Mouse (Mus musculus): Measurements from ENCODE around the gene Ybx2.
A peak's percentile ranks its signal among the peaks of the same experiment; 100 is the strongest.

The Ybx2 gene

DNA sequence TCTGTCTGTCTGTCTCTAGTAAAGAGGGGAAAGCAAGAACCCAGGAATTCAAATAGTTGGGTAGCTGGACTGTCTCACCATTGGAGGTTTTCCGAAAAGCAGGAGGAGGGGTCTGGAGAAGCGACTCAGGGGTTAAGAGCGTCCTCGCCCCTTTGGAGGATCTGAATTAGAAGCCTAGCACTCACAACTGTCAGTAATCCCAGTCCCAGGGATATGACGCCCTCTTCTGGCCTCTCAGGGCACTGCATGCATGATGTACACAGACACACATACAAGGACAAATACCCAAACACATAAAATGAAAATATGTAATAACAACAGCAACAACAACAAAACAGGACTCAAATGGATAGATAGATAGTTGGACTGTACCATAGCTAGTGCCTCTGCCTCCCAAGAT, 25.0 kb downstream of the Ybx2 start:
- DNase-seq (ENCODE audit: extremely low read depth, low read depth) = no peak

DNA sequence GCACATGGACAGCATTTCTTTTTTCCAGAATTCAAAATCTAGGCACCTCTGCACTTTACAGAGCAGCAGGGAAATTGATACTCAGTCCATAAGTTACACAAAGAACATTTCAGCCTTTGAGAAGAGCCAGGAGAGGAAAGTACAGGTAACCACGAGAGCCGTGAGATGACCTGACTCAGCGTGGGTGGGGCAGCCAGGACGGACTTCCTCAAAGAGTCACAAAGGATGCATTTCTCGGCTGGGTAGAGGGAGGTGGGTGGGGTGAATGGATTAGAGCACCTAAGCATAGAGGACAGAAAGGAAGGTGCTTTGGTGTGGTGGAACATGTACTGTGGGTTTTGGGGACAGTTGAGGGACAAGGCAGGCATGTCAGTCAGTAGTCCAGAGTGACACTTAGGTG, 26.2 kb downstream of the Ybx2 start:
- no peak for DNase-seq (ENCODE audit: extremely low read depth, low read depth)

- no peak for DNase-seq (ENCODE audit: extremely low read depth, low read depth)
Observed at GRCm38 (mm10) chr11:69964650-69965270, 29.2 kb downstream of the Ybx2 start, which contains the start of gene Cldn7. TSS of gene Cldn7 (plus strand) at chr11:69964779.

- DNase-seq (ENCODE audit: extremely low read depth, low read depth) = no peak
Observed at GRCm38 (mm10) chr11:69965271-69966005, 29.8 kb downstream of the Ybx2 start.

GRCm38 (mm10) chr11:69966006-69966859, 30.6 kb downstream of the Ybx2 start:
- no peak for DNase-seq (ENCODE audit: extremely low read depth, low read depth)

DNA sequence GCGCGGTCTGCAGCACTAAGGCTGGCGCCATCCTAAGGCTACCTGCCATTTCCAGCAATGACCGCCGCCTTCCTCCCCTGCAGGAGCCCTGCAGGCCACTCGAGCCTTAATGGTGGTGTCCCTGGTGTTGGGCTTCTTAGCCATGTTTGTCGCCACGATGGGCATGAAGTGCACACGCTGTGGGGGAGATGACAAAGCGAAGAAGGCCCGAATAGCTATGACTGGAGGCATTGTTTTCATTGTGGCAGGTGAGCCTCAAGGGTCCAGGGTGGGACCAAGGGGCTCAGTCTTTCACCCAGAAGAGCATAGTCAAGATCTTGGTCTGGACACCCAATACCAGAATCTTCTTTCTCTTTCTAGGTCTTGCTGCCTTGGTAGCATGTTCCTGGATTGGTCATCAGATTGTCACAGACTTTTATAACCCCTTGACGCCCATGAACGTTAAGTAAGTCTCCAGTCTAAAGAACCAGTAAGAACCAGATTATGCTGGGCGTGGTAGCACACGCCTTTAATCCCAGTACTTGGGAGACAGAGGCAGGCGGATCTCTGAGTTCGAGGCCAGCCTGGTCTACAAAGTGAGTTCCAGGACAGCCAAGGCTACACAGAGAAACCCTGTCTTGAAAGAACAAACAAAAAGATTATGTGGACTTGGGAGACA, 31.4 kb downstream of the Ybx2 start:
- DNase-seq (ENCODE audit: extremely low read depth, low read depth) = no peak

DNA sequence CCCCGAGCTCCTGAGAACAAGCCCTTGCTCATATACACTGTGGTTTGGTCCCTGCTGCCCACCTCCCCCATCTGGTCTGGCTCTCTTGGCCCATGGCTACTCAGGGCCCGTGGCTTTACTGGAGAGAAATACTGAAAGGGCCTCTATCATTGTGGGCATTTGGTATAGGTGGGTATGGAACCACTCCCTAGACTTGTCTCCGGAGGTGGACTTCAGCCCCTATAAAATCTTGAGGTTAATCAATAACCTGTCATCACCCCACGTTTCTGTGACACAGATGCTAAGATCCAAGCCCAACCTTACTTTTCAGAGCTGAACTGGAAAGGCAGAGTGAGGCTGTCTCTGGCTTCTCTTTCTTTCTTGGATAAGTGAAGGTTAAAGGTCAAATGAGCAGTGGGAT, 33.2 kb downstream of the Ybx2 start:
- no peak for DNase-seq (ENCODE audit: extremely low read depth, low read depth)

DNA sequence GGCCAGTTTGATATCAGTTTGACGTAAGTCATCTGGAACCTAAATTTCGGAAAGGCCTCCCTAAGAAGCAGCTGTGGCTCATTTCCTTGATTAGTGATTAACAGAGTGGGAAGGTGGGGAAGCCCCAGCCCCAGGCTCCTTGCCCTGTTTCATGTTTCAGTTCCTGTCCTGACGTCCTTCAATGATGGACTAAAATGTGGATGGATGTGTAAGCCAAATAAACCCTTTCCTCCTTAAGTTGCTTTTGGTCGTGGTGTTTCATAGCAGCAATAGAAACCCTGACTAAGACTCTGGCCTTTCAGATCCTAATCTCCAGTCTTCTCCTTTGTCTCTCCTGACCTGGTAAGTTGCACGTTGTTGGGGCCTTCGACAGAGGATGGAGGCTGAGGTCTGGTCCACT, 34.6 kb downstream of the Ybx2 start:
- DNase-seq (ENCODE audit: extremely low read depth, low read depth) = no peak

DNA sequence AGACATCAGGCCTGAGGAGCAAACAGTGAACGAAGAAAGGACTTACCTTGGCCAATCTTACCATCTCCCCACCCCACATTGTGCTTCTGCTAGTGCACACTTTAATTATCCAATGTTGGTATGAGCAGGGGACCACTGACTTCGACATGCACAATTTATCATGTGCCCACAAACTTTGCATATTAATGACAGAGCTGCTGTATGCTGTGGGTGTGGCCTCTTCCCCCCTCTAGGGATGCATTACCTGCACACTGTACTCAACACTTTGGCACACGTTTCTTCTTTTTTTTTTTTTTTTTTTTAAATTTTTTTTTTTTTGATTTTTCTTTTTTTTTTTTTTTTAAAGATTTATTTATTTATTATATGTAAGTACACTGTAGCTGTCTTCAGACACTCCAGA, 35.2 kb downstream of the Ybx2 start:
- DNase-seq (ENCODE audit: extremely low read depth, low read depth) = no peak

DNA sequence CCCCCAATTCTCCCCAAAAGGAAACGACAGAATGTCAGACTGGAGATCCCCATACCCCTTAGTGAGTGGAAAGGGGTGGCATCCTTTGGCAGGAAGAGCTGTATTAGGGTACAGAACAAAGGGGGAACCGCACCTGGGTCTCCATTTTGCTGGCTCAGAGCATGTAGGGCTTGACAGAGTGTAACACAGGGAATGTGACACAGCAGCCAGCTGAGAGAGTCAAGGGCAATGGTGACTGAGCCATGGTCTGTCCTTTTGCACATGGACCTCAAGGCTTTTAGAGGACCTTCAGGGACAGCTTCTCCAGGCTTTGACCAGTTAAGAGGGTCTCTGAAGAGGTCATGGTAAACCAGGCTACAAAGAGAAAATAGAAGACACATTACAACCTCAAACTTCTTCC, 39.3 kb downstream of the Ybx2 start:
- DNase-seq (ENCODE audit: extremely low read depth, low read depth) = no peak

DNA sequence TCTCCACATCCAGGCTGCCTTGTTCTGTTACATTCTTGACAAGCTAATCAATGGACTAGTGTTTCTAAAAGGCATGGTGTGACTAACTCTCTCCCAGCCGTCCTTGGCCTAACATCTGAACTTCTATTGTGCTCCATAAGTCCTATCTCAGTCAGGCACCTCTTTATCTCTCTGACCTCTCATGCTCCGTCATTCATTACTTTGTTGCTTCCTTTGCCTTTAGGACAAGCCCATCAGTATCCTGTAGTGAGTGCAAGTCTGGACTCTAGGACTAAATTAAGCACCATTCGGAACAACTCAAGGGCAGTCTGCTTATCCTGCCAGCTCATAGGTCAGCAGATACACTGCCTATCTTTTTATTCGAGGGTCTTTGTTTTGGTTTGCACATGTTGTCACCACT, 40.7 kb downstream of the Ybx2 start:
- no peak for DNase-seq (ENCODE audit: extremely low read depth, low read depth)

GRCm38 (mm10) chr11:69979827-69980195, 44.2 kb downstream of the Ybx2 start:
- no peak for DNase-seq (ENCODE audit: extremely low read depth, low read depth)

- peak; percentile 98 for DNase-seq (ENCODE audit: extremely low read depth, low read depth)
Observed at GRCm38 (mm10) chr11:69980196-69981140, 44.9 kb downstream of the Ybx2 start.

GRCm38 (mm10) chr11:69981141-69981762, 45.7 kb downstream of the Ybx2 start, which contains the start of gene Ctdnep1:
TSS of gene Ctdnep1 (plus strand) at chr11:69981156.
- no peak for DNase-seq (ENCODE audit: extremely low read depth, low read depth)

- no peak for DNase-seq (ENCODE audit: extremely low read depth, low read depth)
Observed at GRCm38 (mm10) chr11:69982225-69982624, 46.6 kb downstream of the Ybx2 start, which contains the start of gene Elp5. TSS of gene Elp5 (minus strand) at chr11:69982517.

- DNase-seq (ENCODE audit: extremely low read depth, low read depth) = no peak
Observed at GRCm38 (mm10) chr11:69982877-69983276, 47.3 kb downstream of the Ybx2 start.

- DNase-seq (ENCODE audit: extremely low read depth, low read depth) = no peak
Observed at GRCm38 (mm10) chr11:69983377-69983776, 47.8 kb downstream of the Ybx2 start.

- no peak for DNase-seq (ENCODE audit: extremely low read depth, low read depth)
Observed at GRCm38 (mm10) chr11:69984431-69984830, 48.8 kb downstream of the Ybx2 start.

DNA sequence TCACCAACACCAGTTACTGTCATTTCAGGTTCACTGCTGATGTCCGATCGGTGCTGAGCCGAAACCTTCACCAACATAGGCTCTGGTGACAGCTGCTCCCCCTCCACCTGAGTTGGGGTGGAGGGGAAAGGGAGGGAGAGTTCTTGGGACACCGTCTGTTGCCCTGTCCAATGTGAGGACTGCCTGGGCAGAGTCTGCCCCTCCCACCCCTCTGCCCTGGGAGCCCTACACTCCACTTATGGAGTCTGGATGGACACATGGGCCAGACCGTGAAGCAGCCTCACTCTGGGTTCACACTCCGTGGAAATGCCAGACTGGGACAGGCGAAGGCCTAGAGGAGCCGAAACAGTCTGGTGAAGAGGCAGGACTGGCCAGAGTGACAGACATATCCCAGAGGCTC, 54.4 kb downstream of the Ybx2 start:
- no peak for DNase-seq (ENCODE audit: extremely low read depth, low read depth)

All from MEL-GATA-1-ER (cell line).